Comparison of ENCODE assay signal across 7 mouse cellular contexts in the genomic region with DNA sequence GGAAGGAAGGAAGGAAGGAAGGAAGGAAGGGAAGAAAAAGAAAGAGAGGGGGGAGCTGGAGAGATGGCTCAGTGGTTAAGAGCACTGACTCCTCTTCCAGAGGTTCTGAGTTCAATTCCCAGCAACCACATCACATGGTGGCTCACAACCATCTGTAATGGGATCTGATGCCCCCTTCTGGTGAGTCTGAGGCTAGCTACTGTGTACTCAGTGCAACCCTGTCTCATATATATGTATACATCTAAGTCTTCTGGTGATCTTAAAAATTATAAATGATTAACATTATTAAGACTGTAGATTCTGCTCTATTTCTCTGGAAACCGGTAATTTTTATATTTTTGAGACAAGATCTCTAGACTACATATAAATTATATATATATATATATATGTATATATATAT. TPM values are rescaled to one million over a fixed set of nuclear protein-coding genes. Genes with fewer than 3 reads are reported as not detected.
"Had no signal": no experiment of that assay in that cellular context is flagged by ENCODE, and none has a peak within 500 bp of the region (broad histone marks: within the 10 kb centered on the region; RNA-seq: fewer than 3 reads in every experiment).

No protein-coding gene starts in this region.

RNA-seq across cellular contexts. Expression of gene Il9r, which starts 0.9 kb away (rescaled TPM):
- total RNA-seq: layer of hippocampus, postnatal 36 days; left cerebral cortex, postnatal 36 days had no signal
- polyA plus RNA-seq: kidney, embryonic 15.5 days; macrophage; midbrain, embryonic 12.5 days; midbrain, embryonic 16.5 days; neural tube, embryonic 13.5 days had no signal
